Mouse (Mus musculus) testis, adult 2 months (tissue): ENCODE data around the gene Runx2. TPM values are rescaled to one million over a fixed set of nuclear protein-coding genes. Genes with fewer than 3 reads are reported as not detected.

ENCODE experiments used
- H3K27ac ChIP-seq: fragments of 200-500 bp; 2 replicates; pipeline ENCODE4 v1.5.1; 2012; ENCODE audit warnings: low read depth, low read length; ENCODE audit not compliant: control insufficient read depth, insufficient read depth
- H3K27me3 ChIP-seq: fragments of 200-500 bp; 2 replicates; pipeline ENCODE4 v1.6.1; 2012; ENCODE audit warnings: mild to moderate bottlenecking, low read length, moderate library complexity; ENCODE audit not compliant: control insufficient read depth, insufficient read depth
- H3K36me3 ChIP-seq: fragments of 200-500 bp; 2 replicates; pipeline ENCODE4 v1.6.1; 2012; ENCODE audit warnings: mild to moderate bottlenecking, low read length; ENCODE audit not compliant: control insufficient read depth, insufficient read depth
- H3K4me1 ChIP-seq: fragments of 200-500 bp; 2 replicates; pipeline ENCODE4 v1.6.1; 2012; ENCODE audit warnings: low read length; ENCODE audit not compliant: control insufficient read depth, insufficient read depth
- H3K4me3 ChIP-seq: fragments of 200-500 bp; 2 replicates; pipeline ENCODE4 v1.5.1; 2012; ENCODE audit warnings: low read depth, mild to moderate bottlenecking, low read length, moderate library complexity, mixed read lengths; ENCODE audit not compliant: control insufficient read depth
- CTCF ChIP-seq: fragments of 200-500 bp; IDR thresholded peaks from 2 replicates; pipeline ENCODE4 v1.5.1; 2012; ENCODE audit warnings: low read depth, mild to moderate bottlenecking, inconsistent platforms, low read length, moderate library complexity; ENCODE audit not compliant: control insufficient read depth, insufficient read depth, insufficient replicate concordance
- POLR2A ChIP-seq: fragments of 200-500 bp; IDR thresholded peaks from 2 replicates; pipeline ENCODE4 v1.6.1; 2012; ENCODE audit warnings: low read depth, mild to moderate bottlenecking, inconsistent platforms, low read length, moderate library complexity; ENCODE audit not compliant: control insufficient read depth
- polyA plus RNA-seq: library from polyadenylated mRNA; depleted of rRNA; stranded (reverse); fragments of >200 nt; gene quantifications from 2 replicates; pipeline ENCODE4 v1.2.3, GENCODE M21; 2012

Gene Runx2
- polyA plus RNA-seq, 1 experiment, result 10.4 TPM

DNA sequence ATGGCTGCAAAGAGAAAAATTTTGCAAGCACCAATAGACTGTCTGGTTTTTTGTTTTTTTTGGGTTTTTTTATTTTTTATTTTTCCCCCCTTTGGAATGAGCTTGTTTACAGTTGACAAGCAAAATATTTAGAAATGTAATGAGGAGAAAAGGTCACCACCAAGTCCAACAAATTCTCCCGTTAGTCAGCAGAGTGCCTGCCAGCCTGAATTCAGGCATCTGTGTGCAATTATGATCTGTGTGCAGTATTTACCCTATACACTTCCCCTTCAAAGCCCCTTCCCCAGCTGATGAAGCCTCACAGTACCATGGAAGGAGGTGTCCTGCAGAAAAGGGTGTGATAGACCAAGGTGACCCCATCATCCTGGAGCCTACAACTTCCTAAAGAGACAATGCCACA is 290.5 kb downstream of the Runx2 start:
- Histone ChIP-seq H3K27me3 (no peaks in the 10 kb centered on the region), H3K27ac (no peak overlapping the region), H3K4me1 (no peaks in the 10 kb centered on the region), H3K4me3 (no peak overlapping the region), H3K36me3 (no peaks in the 10 kb centered on the region)
- no peak for TF ChIP-seq CTCF
- TF ChIP-seq POLR2A, result no peak

DNA sequence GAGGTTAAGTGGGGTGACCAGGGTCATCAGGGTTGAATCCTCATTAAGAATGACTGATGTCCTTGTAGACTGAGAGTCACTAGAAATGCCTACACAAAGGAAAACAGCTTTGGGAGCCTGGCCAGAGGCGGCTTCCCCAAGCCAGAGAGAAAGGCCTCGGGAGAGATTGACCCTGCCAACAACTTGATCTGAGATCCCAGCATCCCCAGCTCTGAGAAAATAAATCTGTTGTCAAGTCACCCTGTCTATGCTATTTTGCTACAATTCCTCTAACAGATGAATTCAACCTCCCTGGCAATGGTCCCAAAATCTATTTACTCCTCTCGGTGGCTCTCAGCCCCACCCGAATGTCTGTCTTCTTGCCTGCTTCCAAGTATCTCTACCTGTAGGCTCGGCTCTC is 291.7 kb downstream of the Runx2 start:
- TF ChIP-seq POLR2A, result no peak
- no peak for TF ChIP-seq CTCF
- H3K27ac ChIP-seq, result no peak overlapping the region
- no peaks in the 10 kb centered on the region for H3K27me3 ChIP-seq
- H3K36me3 ChIP-seq, result no peaks in the 10 kb centered on the region
- H3K4me1 ChIP-seq, result no peaks in the 10 kb centered on the region
- no peak overlapping the region for H3K4me3 ChIP-seq

DNA sequence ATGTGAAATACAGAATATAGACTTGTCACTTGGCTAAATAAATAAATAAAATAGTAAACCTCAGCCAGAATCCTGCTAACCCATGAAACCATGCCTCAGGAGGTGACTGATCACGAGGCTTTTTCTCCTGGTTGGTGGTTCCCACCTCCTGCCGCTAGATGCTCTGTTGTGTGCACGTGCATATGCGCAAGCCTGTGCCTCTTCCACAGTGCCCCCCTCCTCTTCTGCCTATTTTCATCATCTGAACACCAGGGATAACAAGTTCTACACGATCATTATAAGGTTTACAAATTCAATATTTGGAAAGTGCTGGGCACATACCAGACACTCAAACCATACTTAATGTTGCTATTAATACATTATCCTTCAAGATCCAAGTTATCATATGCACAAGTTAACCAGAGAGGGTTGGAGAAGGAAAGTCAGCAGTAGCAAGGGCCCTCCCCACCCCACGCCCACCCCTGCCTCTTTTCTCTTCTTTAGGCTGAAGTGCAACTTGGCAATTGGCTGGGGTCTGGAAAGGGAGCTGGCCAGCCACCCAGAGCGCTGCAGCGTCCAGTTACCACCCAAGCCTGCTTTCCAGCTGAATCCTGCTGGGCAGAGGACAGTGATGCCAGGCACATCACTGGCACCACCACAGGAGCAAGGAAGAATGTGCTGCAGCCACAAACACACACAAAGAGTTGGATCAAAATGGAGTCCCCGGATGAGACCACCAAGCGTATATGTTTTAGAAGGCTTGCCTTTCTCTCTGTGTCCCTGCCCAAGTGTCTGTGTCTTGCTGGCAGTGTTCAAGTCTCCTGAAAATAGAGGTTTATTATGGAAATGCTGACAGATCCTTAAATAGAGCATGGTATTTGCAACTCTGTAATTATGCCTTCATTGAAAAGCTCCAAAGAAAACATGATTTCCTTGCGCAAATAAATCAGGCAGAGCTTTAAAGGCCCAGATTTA is 294.2 kb downstream of the Runx2 start:
- Histone ChIP-seq H3K27ac (no peak overlapping the region), H3K27me3 (no peaks in the 10 kb centered on the region), H3K36me3 (no peaks in the 10 kb centered on the region), H3K4me1 (no peaks in the 10 kb centered on the region), H3K4me3 (no peak overlapping the region)
- TF ChIP-seq CTCF (no peak), POLR2A (no peak)

DNA sequence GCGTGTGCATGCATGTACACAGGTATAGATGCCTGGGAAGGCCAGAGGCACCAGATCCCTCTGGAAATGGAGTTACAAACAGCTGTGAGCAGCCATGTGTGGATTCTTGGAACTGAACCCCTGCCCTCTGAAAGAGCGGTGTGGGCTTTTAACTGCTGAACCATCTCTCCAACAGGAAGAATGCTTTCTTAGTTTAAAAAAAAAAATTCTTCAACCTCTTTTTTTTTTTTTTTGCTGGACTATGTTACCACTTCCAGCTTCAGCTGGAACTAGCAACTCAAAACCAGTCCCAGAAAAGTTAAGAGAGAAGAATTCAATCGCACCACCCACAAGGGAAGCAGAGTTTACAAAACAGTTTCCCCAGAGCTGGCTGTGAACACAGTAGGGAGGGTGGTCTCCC is 295.2 kb downstream of the Runx2 start:
- Histone ChIP-seq H3K27ac (no peak overlapping the region), H3K4me3 (no peak overlapping the region), H3K36me3 (no peaks in the 10 kb centered on the region), H3K4me1 (no peaks in the 10 kb centered on the region), H3K27me3 (no peaks in the 10 kb centered on the region)
- no peak for TF ChIP-seq CTCF
- TF ChIP-seq POLR2A, result no peak

DNA sequence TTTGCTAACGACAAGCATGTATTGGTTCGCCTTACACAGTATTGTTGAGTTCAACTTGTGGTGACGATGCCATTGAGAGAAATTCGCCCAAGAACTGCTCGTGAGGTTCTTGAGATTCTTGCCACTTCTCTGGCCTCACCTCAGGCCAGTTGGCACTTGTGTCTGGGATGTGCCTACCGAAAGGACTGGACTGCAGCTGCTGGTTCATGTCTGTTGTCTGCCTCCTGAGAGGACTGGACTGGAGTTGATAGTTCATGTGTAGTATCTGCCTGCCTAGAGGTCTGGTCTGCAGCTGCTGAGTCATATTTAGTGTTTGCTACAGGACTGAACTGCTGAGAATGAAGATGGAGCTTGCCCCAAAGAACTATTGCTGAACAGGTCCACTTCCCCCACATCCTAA is 296.4 kb downstream of the Runx2 start:
- H3K4me3 ChIP-seq, result no peak overlapping the region
- H3K27me3 ChIP-seq, result no peaks in the 10 kb centered on the region
- TF ChIP-seq POLR2A, result no peak
- no peak for TF ChIP-seq CTCF
- no peaks in the 10 kb centered on the region for H3K36me3 ChIP-seq
- H3K27ac ChIP-seq, result no peak overlapping the region
- H3K4me1 ChIP-seq, result no peaks in the 10 kb centered on the region

DNA sequence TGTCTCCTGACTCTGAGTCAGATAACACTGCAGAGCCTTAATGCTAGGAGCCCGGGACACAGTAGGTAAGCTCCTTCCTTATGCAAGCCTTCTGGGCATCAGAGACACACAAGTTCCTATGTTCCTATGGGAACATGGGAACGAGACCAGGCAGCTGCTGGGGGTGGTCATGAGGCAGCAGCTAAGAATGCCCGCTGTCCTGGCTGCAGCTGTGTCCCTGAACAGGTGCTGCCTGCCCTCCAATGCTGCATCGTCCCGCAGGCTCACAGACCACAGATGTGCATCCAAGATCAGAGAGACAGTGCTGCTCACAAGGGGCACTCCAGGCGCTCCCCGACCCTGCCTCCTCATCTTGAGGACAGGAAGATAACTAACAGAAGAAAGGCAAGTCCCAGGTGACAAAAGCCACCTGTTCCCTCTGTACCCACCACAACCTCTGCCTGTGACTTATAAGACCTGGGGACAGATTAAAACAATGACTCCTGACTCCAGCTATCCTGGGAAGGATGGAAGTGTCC is 306.3 kb downstream of the Runx2 start:
- Histone ChIP-seq H3K4me1 (no peaks in the 10 kb centered on the region), H3K27ac (no peak overlapping the region), H3K27me3 (no peaks in the 10 kb centered on the region), H3K4me3 (no peak overlapping the region), H3K36me3 (no peaks in the 10 kb centered on the region)
- no peak for TF ChIP-seq POLR2A
- no peak for TF ChIP-seq CTCF

DNA sequence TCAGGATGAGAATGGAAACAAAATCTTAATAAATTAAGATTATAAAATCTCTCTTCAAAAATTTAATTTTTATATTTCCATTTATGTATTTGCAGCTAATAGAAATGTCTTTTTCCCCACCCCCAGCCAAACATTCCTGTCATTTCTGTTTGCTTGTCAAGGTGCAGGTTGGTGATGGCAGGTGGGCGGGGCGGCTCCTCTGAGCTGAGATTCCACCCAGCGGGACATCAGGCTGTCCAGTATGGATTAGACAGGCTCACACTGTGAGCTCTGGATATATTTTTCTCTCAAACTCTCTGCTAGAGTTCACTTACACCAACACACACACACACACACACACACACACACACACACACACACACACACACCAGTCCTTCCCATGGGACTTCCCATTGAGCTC is 306.9 kb downstream of the Runx2 start:
- no peak overlapping the region for H3K27ac ChIP-seq
- no peak for TF ChIP-seq POLR2A
- TF ChIP-seq CTCF, result no peak
- H3K36me3 ChIP-seq, result no peaks in the 10 kb centered on the region
- H3K4me3 ChIP-seq, result no peak overlapping the region
- H3K4me1 ChIP-seq, result no peaks in the 10 kb centered on the region
- no peaks in the 10 kb centered on the region for H3K27me3 ChIP-seq

DNA sequence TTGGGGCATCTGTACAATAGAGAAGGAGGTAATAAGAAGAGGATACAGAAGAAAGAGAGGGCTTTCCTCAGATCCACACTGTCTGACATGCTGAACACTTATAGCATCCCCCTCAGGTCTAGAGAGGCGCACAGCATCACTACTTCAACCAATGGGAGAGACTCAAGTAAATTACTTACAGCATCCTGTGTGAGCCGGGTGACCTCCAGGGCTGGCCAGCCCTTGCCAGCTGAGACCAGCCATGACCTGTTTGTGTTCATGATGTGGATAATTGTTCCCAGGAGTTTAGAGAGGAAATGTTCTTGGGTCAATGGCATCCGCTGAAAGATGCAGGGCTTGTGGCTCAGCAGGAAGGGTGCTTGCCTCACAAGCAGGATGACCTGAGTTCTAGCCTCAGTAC is 308.1 kb downstream of the Runx2 start:
- no peaks in the 10 kb centered on the region for H3K4me1 ChIP-seq
- H3K4me3 ChIP-seq, result no peak overlapping the region
- no peak overlapping the region for H3K27ac ChIP-seq
- H3K27me3 ChIP-seq, result no peaks in the 10 kb centered on the region
- H3K36me3 ChIP-seq, result no peaks in the 10 kb centered on the region
- no peak for TF ChIP-seq CTCF
- no peak for TF ChIP-seq POLR2A
